Mouse (Mus musculus) heart, adult 2 months (tissue): ENCODE results near the gene Gsg1.

ENCODE experiments used
- CTCF ChIP-seq: fragments of 200-600 bp; IDR thresholded peaks from 2 replicates; pipeline ENCODE4 v1.8.1; 2022; ENCODE audit warnings: antibody characterized with exemption, mild to moderate bottlenecking, moderate library complexity
- POLR2A ChIP-seq: fragments of 200-500 bp; IDR thresholded peaks from 2 replicates; pipeline ENCODE4 v1.6.1; 2011; ENCODE audit warnings: mild to moderate bottlenecking, low read depth, low read length, control low read depth; ENCODE audit not compliant: insufficient read depth

DNA sequence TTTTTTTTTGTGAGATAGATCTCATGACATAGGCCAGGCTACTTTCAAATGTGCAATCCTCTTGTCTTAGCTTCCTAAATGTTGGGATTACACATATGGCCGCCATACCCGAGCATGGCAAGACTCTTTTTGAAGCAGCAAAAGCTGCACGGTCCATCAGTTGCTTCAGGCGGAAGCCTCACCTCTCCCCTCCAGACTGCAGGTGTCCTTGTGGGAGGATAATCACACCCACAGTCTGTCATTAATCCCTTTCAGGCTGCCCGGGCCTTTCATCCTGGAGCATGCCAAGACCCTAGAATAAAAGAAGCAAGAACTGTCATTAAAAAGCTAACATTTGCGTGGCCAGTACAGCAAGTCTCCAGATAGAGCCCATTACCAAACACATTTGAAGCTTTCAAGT lies 15.5 kb upstream of the Gsg1 start:
- no peak for TF ChIP-seq POLR2A
- no peak for TF ChIP-seq CTCF
